Mouse (Mus musculus): ENCODE data around the gene Rarb.

Rarb gene

GRCm38 (mm10) chr14:16589139-16589538, 229.8 kb downstream of the Rarb start:
- DNase-seq (ENCODE audit: low read depth, low spot score) = no peak

- DNase-seq (ENCODE audit: low read depth, low spot score) = no peak
Observed at GRCm38 (mm10) chr14:16578100-16578499, 240.9 kb downstream of the Rarb start.

GRCm38 (mm10) chr14:16577049-16577448, 241.9 kb downstream of the Rarb start:
- DNase-seq (ENCODE audit: low read depth, low spot score) = no peak

DNA sequence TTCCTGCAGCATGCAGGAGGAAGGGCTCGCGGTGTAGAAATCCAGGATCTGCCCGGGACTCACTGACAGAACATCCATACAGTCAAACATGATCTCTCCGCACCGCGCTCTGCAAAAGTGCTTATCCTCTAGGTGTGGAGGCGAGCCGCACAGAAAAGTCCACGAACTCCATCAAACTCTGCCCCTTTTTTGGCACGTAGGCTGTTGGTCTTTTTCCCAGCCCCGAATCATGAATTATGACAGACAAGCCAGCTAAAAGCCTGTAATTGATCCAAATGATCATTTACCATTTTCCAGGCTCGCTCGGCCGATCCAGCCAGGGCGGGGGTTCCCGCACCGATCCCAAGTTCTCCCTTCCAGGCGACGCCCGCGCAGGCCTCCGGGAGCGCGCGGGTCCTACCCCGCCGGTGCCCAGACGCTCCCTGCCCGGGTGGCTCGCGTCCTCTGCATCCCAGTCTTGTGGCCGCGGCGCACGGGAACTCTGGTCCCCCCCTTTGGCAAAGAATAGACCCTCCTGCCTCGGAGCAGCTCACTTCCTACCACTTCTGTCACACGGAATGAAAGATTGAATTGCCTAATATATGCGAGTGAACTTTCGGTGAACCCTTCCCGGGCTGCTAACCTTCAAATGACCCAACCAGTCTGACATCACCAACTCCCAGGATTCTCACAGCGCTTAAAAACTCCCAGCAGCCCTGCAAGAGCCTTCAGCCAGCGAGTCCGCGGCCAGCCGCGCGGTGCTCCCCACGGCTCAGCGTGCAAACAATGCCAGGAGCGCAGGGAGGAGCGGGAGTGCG, 243.8 kb downstream of the Rarb start:
- DNase-seq (ENCODE audit: low read depth, low spot score) = peak; percentile 88

DNA sequence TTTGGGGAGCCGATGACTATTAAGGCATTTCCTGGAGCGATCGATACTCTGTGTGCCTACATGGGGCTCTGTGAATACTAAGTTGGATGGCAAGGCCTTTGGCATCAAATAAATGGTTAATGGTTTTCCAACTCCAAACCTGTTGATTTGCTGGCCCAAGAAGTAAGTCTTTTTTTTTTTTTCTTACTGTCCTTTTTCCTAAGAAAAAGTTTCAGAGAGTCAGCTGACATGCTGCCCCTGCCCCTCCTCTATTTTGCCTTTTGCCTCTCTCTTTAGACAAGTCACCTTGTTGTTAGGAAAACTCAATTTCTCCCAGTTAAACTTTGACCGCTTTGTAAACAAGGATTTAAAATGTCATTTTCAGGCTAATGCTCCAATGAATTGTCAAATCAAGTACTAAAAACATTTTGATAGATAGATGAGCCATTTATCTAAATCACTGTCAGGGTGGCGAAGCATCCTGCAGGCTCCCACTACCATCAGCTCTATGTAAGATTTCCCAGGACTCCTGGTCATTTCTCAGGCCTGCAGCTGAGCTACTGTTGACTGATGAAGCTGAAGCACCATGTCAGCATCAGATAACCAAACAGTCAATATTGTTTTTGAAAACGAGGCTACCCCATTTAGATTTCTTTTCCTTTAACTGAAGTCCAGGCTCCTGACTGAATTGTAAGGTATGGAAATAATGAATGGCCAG, 245.3 kb downstream of the Rarb start:
- DNase-seq (ENCODE audit: low read depth, low spot score) = no peak

DNA sequence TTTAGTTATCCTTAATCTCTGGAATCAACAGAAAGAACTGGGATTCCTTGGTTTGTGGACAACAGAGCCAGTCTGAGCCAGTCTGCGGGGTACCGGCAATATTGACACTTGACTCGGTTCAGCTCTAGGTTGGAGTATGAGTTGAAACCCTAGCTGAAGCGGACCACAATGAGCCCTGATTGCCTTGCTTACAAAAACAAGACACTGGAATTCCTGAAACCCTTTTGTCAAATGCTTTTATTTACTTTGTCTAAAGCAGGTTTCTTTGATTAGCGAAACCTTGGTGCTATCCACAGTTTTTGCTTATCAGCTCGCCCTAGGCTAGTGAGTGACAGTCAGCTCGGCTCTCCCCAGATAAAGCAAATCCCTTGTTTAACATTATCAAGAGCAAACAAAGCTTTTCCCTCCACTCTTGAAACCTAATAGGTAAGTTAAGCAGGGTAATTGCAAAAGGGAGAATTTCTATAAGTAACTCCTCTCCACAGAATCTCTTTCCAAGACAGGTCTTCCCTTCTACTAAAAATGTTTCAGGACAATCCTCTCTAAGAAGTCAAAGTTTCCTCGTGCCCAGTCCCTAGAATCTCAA, 246.1 kb downstream of the Rarb start:
- no peak for DNase-seq (ENCODE audit: low read depth, low spot score)

- no peak for DNase-seq (ENCODE audit: low read depth, low spot score)
Observed at GRCm38 (mm10) chr14:16569506-16570001, 249.4 kb downstream of the Rarb start.

DNA sequence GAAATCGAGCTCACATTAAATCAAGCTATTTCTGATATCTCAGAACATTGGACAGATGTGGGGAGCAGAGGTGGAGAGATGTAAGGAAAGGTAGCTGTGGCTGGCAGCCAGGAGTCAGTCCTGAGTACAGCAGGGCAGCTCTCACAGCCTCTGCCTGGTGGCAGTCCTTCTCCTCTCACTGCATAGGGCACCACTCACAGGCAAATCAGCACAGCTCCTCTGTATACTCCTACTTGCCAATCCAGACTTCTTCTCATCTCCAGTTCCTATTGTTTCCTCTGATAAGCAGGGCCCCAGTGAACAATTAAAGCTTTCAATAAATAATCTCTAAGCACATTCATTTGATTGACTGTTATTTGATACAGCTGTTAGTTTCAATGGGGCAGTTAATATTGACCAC, 252.0 kb downstream of the Rarb start:
- DNase-seq (ENCODE audit: low read depth, low spot score) = no peak

GRCm38 (mm10) chr14:16563912-16564311, 255.0 kb downstream of the Rarb start:
- DNase-seq (ENCODE audit: low read depth, low spot score) = no peak

DNA sequence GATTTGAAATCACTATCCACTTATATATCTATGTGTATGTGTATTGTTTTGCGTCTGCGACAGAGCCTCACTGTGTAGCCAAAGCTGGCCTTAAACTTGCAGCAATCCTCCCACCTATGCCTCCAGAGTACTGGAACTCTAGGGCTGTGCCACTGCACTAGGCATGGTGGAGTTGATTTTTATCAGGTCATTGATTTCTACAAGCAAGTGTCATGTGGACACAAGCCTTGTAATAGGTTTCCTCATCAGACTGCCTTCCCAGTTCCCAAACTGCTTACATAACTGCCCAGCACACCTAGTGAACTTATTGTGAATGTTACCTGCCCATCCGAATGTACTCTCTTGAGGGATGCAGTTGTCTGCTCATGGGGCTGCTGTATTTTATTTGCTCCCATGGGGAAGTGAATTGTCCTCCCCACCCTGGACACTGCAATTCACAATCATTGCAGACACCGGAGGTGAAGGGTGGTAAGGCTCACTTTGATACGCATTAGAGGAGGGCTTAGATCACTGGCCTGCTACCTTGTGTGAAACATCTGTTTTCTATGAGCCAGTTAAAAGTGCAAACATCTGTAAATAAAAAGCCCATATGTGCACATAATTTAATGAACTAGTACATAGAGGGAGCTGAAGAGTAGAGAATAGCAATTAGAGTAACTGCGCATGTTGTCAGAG, 257.3 kb downstream of the Rarb start:
- no peak for DNase-seq (ENCODE audit: low read depth, low spot score)

- DNase-seq (ENCODE audit: low read depth, low spot score) = no peak
Observed at GRCm38 (mm10) chr14:16559294-16560217, 259.4 kb downstream of the Rarb start.

DNA sequence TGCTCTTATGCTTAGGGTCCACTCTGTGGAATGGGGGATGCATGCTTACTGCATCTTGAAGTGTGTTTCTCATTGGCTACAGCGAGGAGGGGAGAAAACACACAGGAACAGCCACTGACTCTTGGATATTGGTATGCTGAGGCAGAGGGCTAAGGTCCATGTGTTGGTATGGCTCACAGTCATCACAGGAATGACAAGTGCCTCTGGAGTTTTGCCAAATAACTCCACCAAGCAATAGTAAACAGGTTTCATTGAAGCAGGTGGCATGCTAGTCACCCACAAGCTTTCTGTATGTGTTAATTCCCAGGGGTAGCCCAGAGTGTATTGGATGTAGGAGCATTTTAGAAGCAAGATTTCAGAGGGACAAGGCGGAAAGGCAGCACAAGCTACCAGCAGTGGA, 260.9 kb downstream of the Rarb start:
- no peak for DNase-seq (ENCODE audit: low read depth, low spot score)

DNA sequence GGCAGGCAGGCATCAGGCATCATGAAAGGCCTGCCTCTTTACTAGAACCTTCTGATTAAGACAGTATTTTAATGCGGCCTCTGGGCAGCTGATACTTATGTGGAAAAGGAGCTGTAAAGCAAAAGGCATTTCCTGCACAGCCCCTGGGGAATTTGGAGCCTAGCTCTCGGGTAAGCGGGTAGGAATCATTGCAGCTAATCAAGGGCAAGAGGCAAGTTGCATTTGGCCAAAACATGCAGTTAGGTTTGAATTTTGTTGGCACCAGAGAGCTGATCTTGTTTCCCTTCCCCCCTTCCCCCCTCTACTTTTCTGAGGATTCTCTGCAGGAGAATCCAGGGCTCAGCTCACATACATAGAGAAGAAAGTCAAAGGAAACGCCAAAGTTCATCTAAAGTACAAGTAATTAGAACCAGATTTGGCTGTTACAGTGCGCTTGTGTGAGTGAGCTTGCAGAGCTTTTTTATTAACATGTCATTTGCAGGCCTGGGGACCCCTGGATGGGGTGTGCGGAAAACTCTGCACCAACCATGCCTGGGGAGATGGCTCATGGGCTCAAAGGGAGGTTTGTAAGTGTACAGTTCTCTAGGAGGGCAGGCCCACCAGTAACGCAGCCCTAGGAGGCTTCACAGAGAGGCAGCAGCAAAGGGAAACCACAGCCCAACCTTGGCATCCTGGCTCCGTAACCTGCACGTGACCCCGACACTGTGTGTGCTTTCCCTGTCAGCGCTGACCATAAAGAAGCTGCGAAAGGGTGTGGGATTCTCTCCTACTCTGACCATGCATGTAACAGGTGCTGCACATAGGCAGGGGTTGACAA, 264.1 kb downstream of the Rarb start:
- DNase-seq (ENCODE audit: low read depth, low spot score) = peak; percentile 46

DNA sequence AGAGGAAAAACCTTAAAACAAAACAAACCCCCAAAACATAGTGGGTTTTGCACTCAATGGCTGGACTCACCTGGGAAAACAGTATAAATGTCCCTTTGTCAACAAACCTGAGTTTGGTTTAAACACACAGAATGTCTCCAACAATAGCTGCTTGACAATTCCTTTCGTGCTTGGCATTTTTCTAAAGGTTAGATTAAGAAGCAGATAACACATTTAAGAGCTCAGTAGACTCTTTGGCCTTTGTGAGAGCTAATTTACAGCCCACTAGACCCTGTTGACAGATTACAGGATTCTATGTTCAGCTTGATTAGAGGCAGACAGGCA, 264.7 kb downstream of the Rarb start:
- DNase-seq (ENCODE audit: low read depth, low spot score) = no peak

GRCm38 (mm10) chr14:16552293-16552692, 266.7 kb downstream of the Rarb start:
- DNase-seq (ENCODE audit: low read depth, low spot score) = no peak

DNA sequence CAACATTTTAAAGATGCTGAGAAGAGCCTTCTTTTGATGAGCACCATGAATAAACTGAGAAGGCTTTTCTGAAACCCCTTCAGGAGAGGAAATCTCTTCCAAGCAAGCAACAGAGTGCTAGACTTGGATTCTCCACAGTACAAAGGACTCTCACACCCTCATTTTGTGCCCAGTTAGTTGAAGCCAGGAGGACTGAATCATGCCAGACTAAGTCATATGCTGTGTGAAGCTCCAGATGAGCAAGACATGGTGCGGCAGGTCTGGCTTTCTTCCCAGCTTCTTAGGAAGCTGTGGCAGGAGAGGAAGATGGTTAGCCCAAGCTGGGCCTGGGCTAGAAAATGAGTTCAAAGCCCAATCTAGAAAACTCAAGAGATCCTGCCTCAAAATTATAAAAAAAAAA, 267.1 kb downstream of the Rarb start:
- no peak for DNase-seq (ENCODE audit: low read depth, low spot score)

GRCm38 (mm10) chr14:16548200-16548576, 270.8 kb downstream of the Rarb start:
- no peak for DNase-seq (ENCODE audit: low read depth, low spot score)

- DNase-seq (ENCODE audit: low read depth, low spot score) = no peak
Observed at GRCm38 (mm10) chr14:16547492-16548199, 271.3 kb downstream of the Rarb start.

- DNase-seq (ENCODE audit: low read depth, low spot score) = no peak
Observed at GRCm38 (mm10) chr14:16544995-16545394, 274.0 kb downstream of the Rarb start.

GRCm38 (mm10) chr14:16541641-16542040, 277.3 kb downstream of the Rarb start:
- DNase-seq (ENCODE audit: low read depth, low spot score) = no peak

Data from embryo, embryonic 11.5 days (tissue).